Mouse (Mus musculus) retina, postnatal 1 day (tissue): ENCODE results near the gene Specc1l.
A peak's percentile ranks its signal among the peaks of the same experiment; 100 is the strongest.

Experiments
- DNase-seq: peaks from one replicate; pipeline ENCODE4 v3.0.0-alpha.2; 2012

Gene Specc1l

DNA sequence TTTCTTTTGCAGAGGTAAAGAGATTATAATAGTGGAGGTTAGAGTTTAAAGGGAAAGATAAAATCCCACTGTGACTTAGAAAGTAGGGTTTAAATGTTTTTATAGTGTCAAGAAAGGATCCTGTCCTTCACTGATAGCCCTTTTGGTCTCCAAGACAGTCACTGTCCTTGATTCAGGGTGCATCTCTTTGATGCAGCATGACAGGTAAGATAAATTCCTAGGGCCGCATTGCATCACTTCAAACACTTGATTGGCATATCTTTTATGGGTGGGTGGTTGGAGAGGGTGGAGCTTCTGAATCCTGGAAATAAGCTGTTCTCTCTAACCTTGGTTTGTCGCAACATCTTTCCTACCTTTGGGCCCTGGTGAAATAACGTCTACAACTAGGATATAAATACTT, 15.5 kb downstream of the Specc1l start:
- DNase-seq, result no peak

DNA sequence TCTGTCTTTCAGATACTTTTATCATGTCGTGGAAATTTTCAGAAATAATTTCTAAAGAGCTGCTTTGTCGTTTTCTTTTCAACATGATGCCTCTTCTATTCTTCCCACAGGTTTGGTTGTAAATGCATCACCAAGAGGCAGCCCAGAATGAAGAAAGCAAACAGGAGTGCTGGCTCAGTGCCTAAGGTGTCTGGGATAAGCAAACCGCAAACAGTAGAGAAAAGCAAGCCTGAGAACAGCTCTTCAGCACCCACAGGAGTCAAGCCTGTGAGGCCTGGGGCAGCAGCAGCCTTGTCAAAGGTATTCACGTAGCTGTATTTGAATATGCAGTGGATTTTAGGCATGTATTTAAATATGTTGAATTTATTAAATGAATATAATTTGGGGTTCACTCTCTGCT, 18.7 kb downstream of the Specc1l start:
- DNase-seq, result no peak

DNA sequence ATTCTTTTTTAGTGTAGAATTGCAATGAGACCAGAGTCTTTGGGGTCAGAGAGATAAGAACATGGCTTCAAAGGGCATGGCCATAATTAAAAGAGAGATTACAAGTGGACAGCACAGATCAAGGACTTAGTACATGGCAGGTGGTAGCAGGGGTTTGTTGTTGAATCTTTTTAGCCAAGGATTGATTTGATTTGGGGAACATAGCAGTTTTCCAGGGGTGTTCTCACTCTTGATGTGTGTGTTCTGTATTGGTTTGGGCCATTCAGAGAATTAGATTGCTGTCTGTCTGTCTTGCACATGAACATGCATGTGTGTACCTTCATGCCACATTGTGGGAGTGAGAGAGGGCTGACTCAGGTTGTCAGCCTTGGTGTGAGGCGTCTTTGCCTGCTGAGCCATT, 20.0 kb downstream of the Specc1l start:
- no peak for DNase-seq

DNA sequence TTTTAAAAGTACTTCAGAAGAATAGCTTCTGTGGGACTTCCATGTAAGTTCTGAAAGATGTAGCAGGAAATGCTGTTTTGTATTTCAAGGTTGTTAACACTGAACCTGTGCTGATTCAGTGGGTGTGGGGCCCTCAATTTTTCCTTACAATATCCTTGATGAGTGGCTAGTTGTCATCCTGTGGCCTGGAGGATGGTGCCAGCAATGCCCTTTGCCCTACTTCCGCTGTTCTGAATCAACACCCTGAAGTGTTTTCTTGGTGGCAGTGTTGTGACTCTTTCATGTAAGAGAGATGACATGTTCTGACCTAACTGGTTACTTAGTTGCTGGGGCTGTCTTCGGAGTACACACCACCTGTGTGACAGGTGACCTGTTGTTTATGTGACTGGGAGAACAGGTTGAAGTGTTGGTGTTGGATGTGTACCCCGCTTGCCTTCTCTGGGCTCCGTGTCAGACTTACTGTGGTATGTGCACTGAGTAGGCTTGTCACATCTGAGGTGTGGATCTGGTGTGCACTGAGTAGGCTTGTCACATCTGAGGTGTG, 20.8 kb downstream of the Specc1l start:
- no peak for DNase-seq

DNA sequence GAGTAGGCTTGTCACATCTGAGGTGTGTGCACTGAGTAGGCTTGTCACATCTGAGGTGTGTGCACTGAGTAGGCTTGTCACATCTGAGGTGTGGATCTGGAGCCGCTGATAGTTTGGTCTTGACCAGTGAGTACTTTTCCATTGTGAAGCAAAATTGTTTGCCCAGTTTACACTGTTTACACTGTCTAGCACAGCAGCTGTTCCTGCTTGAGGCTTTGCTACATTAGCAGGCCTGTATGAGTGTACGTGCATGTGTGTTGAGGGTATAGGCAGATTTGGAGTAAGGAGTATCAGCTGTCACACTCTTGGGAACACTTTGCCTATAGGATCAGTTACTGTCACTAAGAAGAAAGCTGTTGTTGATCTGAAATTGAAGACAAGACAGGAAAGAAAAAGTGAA, 21.6 kb downstream of the Specc1l start:
- DNase-seq, result no peak

DNA sequence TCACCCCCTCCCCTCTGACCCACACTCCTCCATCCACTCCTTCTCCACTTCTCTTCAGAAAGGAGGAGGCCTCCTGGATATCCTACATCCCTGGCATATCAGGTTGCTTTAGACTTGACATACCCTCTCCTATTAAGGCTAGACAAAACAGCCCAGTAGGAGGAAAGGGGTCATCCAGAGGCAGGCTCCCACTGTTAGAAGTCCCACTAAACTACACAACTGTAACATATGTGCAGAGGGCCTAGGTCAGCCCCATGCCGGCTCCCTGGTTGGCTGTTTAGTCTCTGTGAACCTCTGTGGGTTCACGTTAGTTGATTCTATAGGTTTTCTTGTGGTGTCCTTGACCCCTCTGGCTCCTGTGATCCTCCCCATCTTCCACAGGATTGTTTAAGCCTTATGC, 23.9 kb downstream of the Specc1l start:
- DNase-seq, result no peak

DNA sequence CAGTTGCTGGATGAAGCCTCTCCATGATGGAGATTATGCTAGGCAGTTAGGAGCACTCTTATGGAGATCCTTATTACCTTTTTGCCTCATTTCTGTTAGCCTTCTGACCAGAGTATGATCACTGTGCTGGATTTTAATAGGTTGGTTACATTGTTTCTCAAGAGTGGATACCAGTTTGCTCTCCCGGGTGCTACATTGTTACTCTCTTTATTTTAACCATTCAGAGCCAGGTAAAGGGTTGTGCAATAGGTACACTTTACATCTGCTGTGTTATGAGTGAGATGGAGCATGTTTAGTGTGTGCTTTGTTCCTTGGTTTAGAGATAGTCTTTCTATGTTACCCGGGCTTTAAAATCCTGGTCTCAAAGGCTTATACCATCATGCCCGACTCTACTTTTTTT, 24.3 kb downstream of the Specc1l start:
- no peak for DNase-seq

DNA sequence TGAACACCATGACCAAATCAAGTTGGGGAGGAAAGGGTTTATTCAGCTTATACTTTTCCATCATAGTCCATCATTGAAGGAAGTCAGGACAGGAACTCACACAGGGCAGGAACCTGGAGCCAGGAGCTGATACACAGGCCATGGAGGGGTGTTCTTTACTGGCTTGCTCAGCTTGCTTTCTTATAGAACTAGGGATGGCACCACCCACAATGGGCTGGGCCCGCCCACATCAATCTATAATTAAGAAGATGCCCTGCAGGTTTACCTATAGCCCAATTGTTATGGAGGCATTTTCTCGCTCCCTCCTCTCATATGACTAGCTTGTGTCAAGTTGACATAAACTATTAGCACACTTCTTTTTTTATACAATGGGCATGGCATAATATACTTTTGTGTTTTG, 25.3 kb downstream of the Specc1l start:
- DNase-seq, result no peak

DNA sequence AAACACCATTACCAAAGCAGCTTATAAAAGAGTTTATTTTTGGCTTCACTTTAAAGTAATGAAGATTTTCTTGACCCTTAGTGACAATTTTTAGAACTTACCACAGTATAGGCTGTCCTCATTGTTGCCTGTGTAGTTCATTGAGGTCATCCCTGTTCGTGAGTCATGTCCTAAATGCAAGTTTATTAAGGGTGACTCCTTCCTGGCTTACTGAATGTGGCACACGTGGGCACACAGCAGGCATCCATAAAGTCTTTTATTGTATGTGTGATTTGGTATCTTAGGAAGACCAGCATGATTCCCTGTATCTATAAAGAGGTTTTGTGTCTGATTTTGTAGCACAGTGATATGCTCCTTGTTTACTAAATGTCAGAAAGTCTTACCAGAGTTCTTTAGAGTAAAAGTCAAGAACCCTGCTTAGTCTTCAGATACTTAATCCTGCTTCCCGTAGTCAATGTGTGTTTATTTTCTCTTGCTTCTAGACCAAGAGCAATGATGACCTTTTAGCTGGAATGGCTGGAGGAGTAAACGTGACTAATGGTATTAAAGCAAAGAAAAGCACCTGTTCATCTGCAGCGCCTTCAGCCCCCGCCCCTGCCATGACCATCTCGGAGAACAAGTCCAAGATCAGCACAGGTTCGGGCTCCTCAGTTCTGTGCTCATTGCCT, 28.8 kb downstream of the Specc1l start:
- no peak for DNase-seq

DNA sequence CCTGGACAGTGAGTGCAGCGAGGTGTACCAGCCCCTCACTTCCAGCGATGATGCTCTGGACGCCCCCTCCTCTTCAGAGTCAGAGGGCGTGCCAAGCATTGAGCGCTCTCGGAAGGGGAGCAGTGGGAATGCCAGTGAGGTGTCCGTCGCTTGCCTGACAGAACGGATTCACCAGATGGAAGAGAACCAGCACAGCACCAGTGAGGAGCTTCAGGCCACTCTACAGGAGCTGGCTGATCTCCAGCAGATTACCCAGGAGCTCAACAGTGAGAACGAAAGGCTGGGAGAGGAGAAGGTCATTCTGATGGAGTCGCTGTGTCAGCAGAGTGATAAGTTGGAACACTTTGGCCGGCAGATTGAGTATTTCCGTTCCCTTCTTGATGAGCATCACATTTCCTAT, 33.9 kb downstream of the Specc1l start:
- DNase-seq, result no peak

DNA sequence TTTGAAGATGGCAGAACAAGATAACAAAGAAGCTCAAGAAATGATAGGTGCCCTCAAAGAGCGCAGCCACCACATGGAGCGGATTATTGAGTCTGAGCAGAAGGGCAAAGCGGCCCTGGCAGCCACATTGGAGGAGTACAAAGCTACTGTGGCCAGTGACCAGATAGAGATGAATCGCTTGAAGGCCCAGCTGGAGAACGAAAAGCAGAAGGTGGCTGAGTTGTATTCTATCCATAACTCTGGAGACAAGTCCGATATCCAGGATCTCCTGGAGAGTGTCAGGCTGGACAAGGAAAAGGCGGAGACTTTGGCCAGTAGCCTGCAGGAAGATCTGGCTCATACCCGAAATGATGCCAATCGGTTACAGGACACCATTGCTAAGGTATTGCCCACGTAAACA, 34.5 kb downstream of the Specc1l start:
- no peak for DNase-seq

DNA sequence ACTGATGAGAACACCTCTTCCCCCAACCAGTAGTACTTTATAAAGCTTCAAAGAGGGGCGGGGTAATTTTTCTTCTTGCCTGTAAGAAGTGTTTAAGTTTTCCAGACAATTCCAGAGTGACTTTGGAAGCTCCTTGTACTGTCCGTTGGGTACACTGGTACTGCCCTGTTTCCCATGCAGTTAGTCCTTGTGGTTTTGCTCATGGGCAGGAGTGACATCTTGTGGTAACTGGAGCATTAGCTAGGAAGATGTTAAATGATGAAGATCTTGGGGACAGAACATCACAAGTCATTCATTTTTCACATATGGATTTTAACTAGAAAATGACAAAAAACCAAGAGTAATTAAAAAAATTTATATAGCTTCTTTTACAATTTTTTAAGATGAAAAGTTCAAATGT, 39.1 kb downstream of the Specc1l start:
- peak; percentile 32 for DNase-seq

DNA sequence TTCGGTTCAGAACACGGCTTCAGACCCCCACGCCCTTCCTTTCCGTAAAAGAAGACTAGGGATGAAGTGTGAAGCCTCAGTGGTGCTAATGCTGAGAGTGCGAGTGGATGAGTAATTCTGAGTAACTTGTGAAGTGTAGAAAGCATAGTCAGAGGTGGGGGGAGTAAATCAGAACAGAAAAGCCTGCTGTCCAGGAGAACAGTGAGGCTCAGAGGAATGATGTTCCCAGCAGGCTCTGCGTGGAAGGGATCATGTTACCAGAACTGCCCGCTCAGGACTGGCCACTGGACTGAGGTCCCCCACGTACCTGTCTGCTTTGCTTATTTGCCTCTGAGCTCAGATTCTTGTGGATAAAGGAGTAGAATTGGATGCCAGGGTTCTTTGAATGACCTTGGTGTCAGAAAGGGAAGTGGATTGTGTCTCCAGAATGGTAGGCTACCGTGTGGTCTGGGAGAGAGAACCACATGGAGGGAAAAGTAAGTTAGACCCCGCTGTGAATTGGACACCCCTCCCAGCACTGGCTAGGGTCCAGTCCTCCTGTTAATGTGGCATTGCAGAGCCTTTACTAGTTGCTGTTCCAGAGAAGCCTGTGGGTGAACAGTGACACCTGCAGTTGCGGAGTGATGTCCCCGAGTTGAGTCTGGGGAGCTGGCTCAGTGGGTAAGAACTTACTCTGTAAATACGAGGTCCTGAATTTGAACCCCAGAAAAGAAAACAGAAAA, 40.6 kb downstream of the Specc1l start:
- DNase-seq, result no peak

DNA sequence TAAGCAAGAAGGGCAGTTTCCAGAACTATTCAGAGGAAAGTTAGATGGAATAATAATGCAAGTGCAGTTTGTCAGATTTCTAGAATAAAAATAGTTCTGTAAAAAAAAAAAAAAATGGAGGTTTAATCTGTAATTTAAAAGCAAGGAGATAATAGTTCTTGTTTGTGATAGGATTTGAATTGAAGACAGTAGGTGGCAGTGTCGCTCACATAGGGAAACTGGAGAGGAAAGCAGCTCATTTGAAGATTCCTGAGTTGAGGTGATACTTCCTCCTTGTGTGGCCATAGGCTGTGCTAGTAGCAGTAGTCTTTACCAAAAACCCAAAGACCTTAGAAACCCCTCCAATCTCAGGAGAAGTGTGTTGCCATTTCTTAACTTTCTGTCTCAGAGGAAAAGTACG, 43.2 kb downstream of the Specc1l start:
- peak; percentile 34 for DNase-seq

DNA sequence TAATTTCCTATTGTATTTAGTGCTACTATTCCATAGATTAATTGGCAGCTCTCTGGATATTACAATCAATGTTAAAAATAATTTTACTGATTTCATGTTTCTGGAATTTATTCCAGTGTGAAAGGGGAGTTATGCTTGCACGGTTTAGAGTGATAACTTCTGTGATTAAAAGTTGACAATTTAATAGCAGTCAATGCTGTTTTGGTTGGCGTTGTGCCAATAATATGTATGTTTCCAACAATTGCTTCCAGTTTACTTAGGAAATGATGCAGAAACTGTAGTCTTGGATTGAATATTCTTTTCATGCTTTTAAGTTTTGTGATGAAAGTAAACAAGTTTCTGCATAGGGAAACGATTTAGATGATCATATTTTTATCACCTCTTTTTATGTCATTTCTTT, 45.5 kb downstream of the Specc1l start:
- DNase-seq, result no peak

DNA sequence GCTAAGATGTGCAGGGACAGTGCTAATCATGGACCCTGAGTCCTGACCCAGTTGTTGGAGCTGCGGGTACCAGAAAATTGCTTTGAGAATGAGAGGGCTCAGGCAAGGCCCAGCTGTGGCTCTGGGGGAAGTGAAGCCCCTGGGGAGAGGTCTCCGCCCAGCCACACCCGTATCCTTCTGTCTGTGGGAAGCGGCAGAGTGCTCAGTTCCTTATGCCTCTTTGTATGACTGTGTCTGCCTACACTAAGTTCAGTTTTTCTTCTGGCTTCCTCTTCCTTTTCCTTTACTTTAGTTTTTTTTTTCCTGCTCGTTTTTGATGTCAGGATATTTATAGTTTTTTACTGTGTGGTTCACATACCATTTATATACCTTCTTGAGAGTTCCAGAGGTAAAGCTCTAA, 46.4 kb downstream of the Specc1l start:
- DNase-seq, result no peak

DNA sequence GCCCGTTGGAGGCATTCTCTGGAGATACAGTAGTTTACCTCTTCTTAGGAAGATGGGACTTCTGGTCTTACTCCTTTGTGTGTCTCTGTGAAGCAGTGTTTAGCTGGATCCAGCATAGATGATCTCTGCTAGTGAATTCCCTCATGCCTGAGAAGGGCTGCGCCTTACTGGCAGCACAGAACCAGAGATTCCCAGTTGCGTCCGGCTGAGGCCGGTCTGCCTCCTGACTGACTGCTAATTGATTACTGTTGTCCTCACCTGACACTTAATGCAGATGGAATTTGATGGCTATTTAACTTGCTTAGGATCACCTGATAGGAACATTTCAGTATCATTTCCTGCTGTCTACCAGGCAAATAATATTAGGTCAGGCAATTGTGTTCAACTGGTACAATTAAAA, 49.4 kb downstream of the Specc1l start:
- no peak for DNase-seq

DNA sequence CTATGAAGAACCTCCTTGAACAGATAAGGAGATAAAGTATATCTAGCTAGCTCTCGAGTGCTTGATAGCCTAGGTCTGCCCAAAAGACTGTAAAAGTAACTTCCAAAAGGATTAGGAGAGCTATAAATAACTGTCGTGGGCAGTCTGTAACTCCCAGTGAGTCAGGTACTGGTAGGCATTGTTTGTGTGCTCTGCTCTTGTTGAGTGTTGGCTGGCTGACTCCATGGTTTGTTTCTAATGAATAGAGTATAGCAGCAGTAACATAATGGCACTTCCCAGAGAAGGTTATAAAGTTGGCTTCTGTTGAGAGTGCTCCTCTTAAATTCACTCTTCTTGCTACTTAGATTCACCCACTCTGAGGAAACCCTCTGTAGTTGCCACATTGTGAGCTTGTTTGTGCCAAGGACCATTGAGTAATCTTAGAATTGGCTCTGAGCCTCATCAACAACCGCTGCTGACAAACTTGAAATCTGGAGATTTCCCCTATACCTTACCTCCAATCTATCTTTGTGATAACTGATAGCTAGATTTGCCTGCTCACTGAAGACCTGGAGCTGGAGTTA, 53.2 kb downstream of the Specc1l start:
- DNase-seq, result no peak

DNA sequence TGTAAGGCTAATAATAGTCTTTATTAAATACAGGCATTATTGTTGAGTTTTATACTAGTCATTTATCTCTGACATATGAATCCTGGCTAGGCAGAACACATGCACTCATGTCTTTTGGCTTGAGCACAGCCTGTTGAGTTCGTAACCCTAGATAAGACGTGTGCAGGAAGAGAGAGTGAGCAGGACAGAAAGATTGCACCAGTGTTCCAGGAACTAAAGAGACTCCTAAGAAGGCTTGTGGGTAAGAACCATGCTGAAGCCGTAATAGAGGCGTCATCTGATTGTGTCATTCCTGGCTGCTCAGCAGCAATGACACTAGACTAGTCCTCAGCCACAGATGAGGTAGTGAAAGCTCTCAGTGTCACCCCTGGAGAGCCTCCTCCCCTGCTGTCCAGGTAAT, 61.1 kb downstream of the Specc1l start:
- no peak for DNase-seq

DNA sequence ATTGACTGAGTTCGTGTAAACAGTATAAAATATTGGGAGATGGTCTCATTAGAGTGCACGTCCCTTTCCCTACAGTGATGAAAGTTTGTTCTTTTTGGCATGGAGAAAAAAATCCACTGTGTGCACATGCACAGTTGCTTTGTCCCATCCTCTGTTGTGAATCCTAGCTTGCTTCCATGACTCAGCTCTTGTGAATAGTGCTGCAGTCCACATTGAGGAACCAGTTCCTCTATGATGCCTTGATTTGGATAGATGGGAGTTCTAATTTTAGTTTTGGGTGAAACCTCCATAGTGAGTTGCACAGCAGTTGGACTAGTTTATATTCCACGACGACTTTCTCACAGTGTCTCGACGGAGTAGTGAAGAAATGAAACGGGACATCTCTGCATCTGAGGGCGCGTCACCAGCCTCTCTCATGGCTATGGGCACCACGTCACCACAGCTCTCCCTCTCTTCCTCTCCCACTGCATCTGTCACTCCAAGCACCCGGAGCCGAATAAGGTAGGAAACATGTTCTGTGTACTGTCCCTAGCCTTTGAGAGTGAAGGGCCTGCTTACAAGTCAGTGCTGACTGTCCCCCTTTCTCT, 64.6 kb downstream of the Specc1l start:
- DNase-seq, result no peak

DNA sequence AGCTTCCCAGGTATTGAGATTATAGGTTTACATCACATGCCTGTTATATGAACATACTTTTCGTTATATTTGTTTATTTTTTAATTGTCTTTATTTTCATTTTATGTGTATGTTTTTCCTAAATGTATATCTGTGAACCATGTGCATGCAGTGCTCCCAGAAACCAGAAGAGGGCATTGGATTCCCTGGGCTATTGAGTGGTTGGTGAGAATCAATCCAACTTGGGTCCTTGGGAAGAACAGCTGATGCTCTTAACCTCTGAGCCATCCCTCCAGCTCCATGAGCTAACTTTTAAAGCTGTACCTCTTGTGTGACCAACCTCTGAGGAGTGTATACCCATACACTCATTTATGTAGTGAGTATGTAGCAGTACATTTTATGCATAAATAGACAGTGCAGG, 65.6 kb downstream of the Specc1l start:
- DNase-seq, result peak; percentile 32

DNA sequence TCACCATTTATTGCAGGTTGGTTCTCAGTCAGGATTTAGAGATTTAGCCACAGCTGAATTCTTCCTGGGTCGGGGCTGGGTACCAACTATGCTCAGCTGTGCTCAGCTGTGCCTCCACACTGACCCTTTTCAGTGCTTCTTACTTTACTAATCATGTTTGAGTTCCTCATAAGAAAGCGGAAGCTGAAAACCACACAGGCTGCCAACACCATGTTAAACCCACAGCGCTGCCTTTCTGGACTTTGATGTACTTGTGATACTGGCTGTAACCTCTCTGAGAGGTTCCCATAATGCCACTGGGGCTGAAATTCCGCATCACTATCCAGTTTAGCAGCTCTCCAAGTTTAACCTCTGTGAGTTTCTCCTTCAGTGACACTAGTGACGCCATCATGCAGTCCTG, 70.8 kb downstream of the Specc1l start:
- no peak for DNase-seq

DNA sequence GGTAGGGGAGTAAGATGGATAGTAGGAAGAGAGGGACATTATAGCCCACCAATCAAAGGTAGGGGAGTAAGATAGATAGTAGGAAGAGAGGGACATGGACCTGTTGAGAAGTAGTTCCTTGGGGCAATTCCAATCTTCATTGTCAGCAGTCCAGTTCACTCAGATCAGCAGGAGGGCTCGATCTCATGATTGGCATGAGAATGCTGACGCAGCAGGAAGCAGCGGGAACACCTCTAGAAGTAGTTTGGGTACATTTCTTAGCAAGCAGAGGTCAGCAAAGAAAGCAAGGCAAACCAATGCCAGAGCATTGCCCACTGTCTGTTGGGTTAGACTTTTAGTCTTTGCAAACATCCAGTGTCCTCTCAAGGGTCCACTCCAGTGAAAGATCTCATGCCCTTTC, 71.9 kb downstream of the Specc1l start:
- DNase-seq, result no peak

DNA sequence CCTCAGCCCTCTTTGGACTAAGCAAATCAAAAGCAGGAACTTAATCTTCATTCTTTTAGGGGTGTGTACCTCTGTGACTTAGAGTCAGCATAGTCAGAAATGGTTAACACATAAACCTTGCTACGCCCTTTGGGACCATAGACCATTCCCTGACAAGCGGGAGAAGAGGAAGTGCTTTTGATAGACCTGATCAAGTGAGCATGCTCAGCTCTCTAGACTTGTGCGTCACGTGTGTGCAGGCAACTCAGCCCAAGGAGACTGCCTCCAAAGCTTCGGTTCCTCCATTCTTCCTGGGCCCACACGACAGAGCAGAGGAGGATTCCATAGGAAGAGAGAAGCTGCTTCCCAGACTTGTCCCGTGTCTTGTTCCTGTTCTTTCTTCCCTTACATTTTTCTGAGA, 76.7 kb downstream of the Specc1l start:
- DNase-seq, result no peak
